Mouse (Mus musculus): Measurements from ENCODE around the gene Mpp1. TPM values are rescaled to one million over a fixed set of nuclear protein-coding genes. Genes with fewer than 3 reads are reported as not detected.

Mpp1 gene
- polyA plus RNA-seq, 1 experiment from 2014 or later: 48.8 TPM

DNA sequence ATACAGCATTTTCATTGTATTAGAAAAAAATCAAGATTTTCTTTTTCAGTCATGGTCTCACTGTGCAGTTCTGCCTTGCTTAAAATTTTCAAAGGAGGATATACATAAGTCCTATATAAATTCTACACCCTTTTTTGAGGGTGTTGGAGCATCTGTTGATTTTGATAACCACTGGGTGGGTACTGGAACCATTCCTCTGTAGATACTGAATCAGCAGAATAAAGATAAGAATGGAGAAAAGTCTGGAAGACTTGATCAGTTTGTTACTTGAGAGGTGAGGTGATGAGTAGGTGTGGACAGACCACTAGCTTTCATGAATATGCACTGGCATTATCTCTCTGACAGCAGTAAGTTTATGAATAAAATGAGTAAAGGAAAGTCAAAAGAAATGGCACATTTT, 15.3 kb downstream of the Mpp1 start:
- ATAC-seq (no peak), DNase-seq (ENCODE audit: low spot score) (no peak)
- no peak overlapping the region for H3K27ac ChIP-seq (ENCODE audit: low read length)
- H3K9me3 ChIP-seq (ENCODE audit: low read length): no peaks in the 10 kb centered on the region
- TF ChIP-seq EP300 (IDR thresholded peaks at IDR 0.05) (no peak), CTCF (IDR thresholded peaks at IDR 0.05) (no peak)
- H3K4me2 ChIP-seq (replicated peaks; ENCODE audit: low read depth, low read length): no peak overlapping the region
- no peaks in the 10 kb centered on the region for H3K27me3 ChIP-seq (replicated peaks; ENCODE audit: insufficient read depth, low read length)
- no peak overlapping the region for H3K9ac ChIP-seq (replicated peaks; ENCODE audit: low read depth)
- H3K36me3 ChIP-seq (ENCODE audit: insufficient read depth, low read length): peaks cover 4% of the 10 kb centered on the region; the same call in 1 of the 2 replicates
- H3K4me3 ChIP-seq (ENCODE audit: low read depth, low read length): no peak overlapping the region
- H3K4me1 ChIP-seq (ENCODE audit: insufficient read depth, low read depth, low read length): no peaks in the 10 kb centered on the region

- 79% methylated on average over 6 of the region's 6 CpGs for WGBS
- ATAC-seq: no peak
- no peaks in the 10 kb centered on the region for H3K4me1 ChIP-seq (ENCODE audit: insufficient read depth, low read depth, low read length)
- H3K4me2 ChIP-seq (replicated peaks; ENCODE audit: low read depth, low read length): no peak overlapping the region
- H3K27ac ChIP-seq (ENCODE audit: low read length): no peak overlapping the region
- no peak overlapping the region for H3K4me3 ChIP-seq (ENCODE audit: low read depth, low read length)
- TF ChIP-seq CTCF (IDR thresholded peaks at IDR 0.05) (no peak), EP300 (IDR thresholded peaks at IDR 0.05) (no peak)
- no peaks in the 10 kb centered on the region for H3K36me3 ChIP-seq (ENCODE audit: insufficient read depth, low read length)
- no peak overlapping the region for H3K9ac ChIP-seq (replicated peaks; ENCODE audit: low read depth)
- H3K27me3 ChIP-seq (replicated peaks; ENCODE audit: insufficient read depth, low read length): no peaks in the 10 kb centered on the region
- H3K9me3 ChIP-seq (ENCODE audit: low read length): no peaks in the 10 kb centered on the region
- no peak for DNase-seq (ENCODE audit: low spot score)
Measured at GRCm38 (mm10) chrX:75102293-75102692, 28.5 kb downstream of the Mpp1 start.

GRCm38 (mm10) chrX:75098799-75099198, 32.0 kb downstream of the Mpp1 start:
- no peak for ATAC-seq
- no peak overlapping the region for H3K4me2 ChIP-seq (replicated peaks; ENCODE audit: low read depth, low read length)
- no peak for DNase-seq (ENCODE audit: low spot score)
- 84% methylated on average over 8 of the region's 8 CpGs for WGBS
- H3K27ac ChIP-seq (ENCODE audit: low read length): no peak overlapping the region
- H3K9me3 ChIP-seq (ENCODE audit: low read length): no peaks in the 10 kb centered on the region
- no peaks in the 10 kb centered on the region for H3K27me3 ChIP-seq (replicated peaks; ENCODE audit: insufficient read depth, low read length)
- H3K9ac ChIP-seq (replicated peaks; ENCODE audit: low read depth): no peak overlapping the region
- H3K4me3 ChIP-seq (ENCODE audit: low read depth, low read length): no peak overlapping the region
- H3K36me3 ChIP-seq (ENCODE audit: insufficient read depth, low read length): no peaks in the 10 kb centered on the region
- TF ChIP-seq CTCF (IDR thresholded peaks at IDR 0.05): no peak
- H3K4me1 ChIP-seq (ENCODE audit: insufficient read depth, low read depth, low read length): no peaks in the 10 kb centered on the region

- H3K27me3 ChIP-seq (replicated peaks; ENCODE audit: insufficient read depth, low read length): no peaks in the 10 kb centered on the region
- DNase-seq (ENCODE audit: low spot score) (peak; percentile 7), ATAC-seq (no peak)
- H3K4me3 ChIP-seq (ENCODE audit: low read depth, low read length): peak overlapping the region; percentile 47
- no peaks in the 10 kb centered on the region for H3K4me1 ChIP-seq (ENCODE audit: insufficient read depth, low read depth, low read length)
- no peak for TF ChIP-seq CTCF (IDR thresholded peaks at IDR 0.05)
- no peak for TF ChIP-seq EP300 (IDR thresholded peaks at IDR 0.05)
- H3K9ac ChIP-seq (replicated peaks; ENCODE audit: low read depth): 0 out of 2 replicates have a peak overlapping the region, but pooled peaks have one; percentile 19
- H3K4me2 ChIP-seq (replicated peaks; ENCODE audit: low read depth, low read length): peak overlapping the region; percentile 56
- no peaks in the 10 kb centered on the region for H3K36me3 ChIP-seq (ENCODE audit: insufficient read depth, low read length)
- H3K9me3 ChIP-seq (ENCODE audit: low read length): no peaks in the 10 kb centered on the region
- 12% methylated on average over 23 of the region's 23 CpGs for WGBS
- peak overlapping the region; percentile 59 for H3K27ac ChIP-seq (ENCODE audit: low read length)
Measured at GRCm38 (mm10) chrX:75096163-75096770, 34.5 kb downstream of the Mpp1 start.

GRCm38 (mm10) chrX:75095369-75096162, 35.2 kb downstream of the Mpp1 start, which contains the start of gene Dkc1:
Gene Dkc1, plus strand, starts transcription at chrX:75095854.
- DNase-seq (ENCODE audit: low spot score) (peak; percentile 95), ATAC-seq (peak; percentile 99)
- TF ChIP-seq EP300 (IDR thresholded peaks at IDR 0.05): no peak; the same call in 1 of the 2 replicates
- no peak for TF ChIP-seq CTCF (IDR thresholded peaks at IDR 0.05)
- peak within 1 kb of the TSS; percentile 56 for H3K4me2 ChIP-seq (replicated peaks; ENCODE audit: low read depth, low read length)
- 14% methylated on average over 29 of the region's 29 CpGs for WGBS
- no peaks in the 10 kb centered on the region for H3K27me3 ChIP-seq (replicated peaks; ENCODE audit: insufficient read depth, low read length)
- peak within 1 kb of the TSS; percentile 47 for H3K4me3 ChIP-seq (ENCODE audit: low read depth, low read length)
- H3K9me3 ChIP-seq (ENCODE audit: low read length): no peaks in the 10 kb centered on the region
- H3K4me1 ChIP-seq (ENCODE audit: insufficient read depth, low read depth, low read length): no peaks in the 10 kb centered on the region
- H3K36me3 ChIP-seq (ENCODE audit: insufficient read depth, low read length): no peaks in the 10 kb centered on the region
- peak within 1 kb of the TSS; percentile 72 for H3K27ac ChIP-seq (ENCODE audit: low read length)
- 0 out of 2 replicates have a peak within 1 kb of the TSS, but pooled peaks have one; percentile 19 for H3K9ac ChIP-seq (replicated peaks; ENCODE audit: low read depth)

GRCm38 (mm10) chrX:75085654-75086053, 45.2 kb downstream of the Mpp1 start:
- WGBS: 25% methylated on average over 1 of the region's 1 CpGs
- Histone ChIP-seq H3K9ac (replicated peaks; ENCODE audit: low read depth) (no peak overlapping the region), H3K4me3 (ENCODE audit: low read depth, low read length) (no peak overlapping the region), H3K4me1 (ENCODE audit: insufficient read depth, low read depth, low read length) (no peaks in the 10 kb centered on the region), H3K9me3 (ENCODE audit: low read length) (no peaks in the 10 kb centered on the region), H3K27me3 (replicated peaks; ENCODE audit: insufficient read depth, low read length) (no peaks in the 10 kb centered on the region), H3K27ac (ENCODE audit: low read length) (no peak overlapping the region), H3K36me3 (ENCODE audit: insufficient read depth, low read length) (no peaks in the 10 kb centered on the region), H3K4me2 (replicated peaks; ENCODE audit: low read depth, low read length) (no peak overlapping the region)
- TF ChIP-seq EP300 (IDR thresholded peaks at IDR 0.05) (no peak), CTCF (IDR thresholded peaks at IDR 0.05) (peak; percentile 27)
- ATAC-seq (no peak), DNase-seq (ENCODE audit: low spot score) (no peak)

Data from lung, postnatal 0 days (tissue).